Mouse (Mus musculus): Measurements from ENCODE around the gene Angel2. TPM values are rescaled to one million over a fixed set of nuclear protein-coding genes. Genes with fewer than 3 reads are reported as not detected.
"Not testable (repeated sequence)": the region's sequence is repeated elsewhere in the genome, so short reads cannot be mapped to it uniquely, and the experiment has no call there.

Angel2 gene
- 37.4 and 42.2 TPM in 2 replicates for polyA plus RNA-seq (2015; fragmentation: Nextera tagmentation; extraction: Ambion mirVana)

GRCm38 (mm10) chr1:190924812-190925211, at the start of gene Angel2:
Gene Angel2, plus strand, starts transcription at chr1:190925112.
- H3K36me3 ChIP-seq; H3K4me3 ChIP-seq (replicated peaks); H3K9me3 ChIP-seq (replicated peaks); H3K27me3 ChIP-seq (replicated peaks); H3K9ac ChIP-seq (replicated peaks); ATAC-seq (ENCODE audit: low FRiP score); H3K27ac ChIP-seq (replicated peaks); H3K4me2 ChIP-seq: not testable (repeated sequence)
- H3K4me1 ChIP-seq, result peaks cover 15% of the 10 kb centered on the region
- WGBS, result 82% methylated on average over 3 of the region's 3 CpGs

DNA sequence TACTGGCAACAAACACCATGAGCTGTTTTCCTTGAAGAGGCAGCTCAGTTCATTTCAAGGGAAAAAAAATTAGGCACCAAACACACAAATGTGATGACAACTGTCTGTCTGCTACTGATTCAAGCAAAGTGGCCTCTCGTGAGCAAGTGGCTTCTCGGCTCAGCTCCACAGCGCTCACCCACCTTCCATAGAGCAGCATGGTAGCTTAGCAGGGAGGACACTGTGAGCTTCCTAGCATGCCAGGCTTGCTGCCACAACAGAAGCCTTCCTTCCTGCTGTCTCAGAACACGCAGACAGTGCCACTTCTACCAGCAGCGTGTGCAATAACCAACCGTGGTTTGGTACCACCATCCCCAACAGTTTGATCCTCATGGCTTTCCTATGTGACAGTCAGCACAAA, 49.2 kb upstream of the Angel2 start:
- ATAC-seq (ENCODE audit: low FRiP score), result no peak
- Histone ChIP-seq H3K27me3 (replicated peaks) (no peaks in the 10 kb centered on the region), H3K4me2 (no peak overlapping the region), H3K4me3 (replicated peaks) (no peak overlapping the region), H3K36me3 (peaks cover 17% of the 10 kb centered on the region), H3K27ac (replicated peaks) (no peak overlapping the region), H3K9me3 (replicated peaks) (no peaks in the 10 kb centered on the region), H3K4me1 (no peaks in the 10 kb centered on the region), H3K9ac (replicated peaks) (no peak overlapping the region)
- 96% methylated on average over 6 of the region's 6 CpGs for WGBS

GRCm38 (mm10) chr1:190880638-190881037, 44.3 kb upstream of the Angel2 start:
- Histone ChIP-seq H3K4me3 (replicated peaks) (no peak overlapping the region), H3K27ac (replicated peaks) (no peak overlapping the region), H3K9me3 (replicated peaks) (no peaks in the 10 kb centered on the region), H3K4me2 (no peak overlapping the region), H3K36me3 (peaks cover 19% of the 10 kb centered on the region), H3K4me1 (no peaks in the 10 kb centered on the region), H3K27me3 (replicated peaks) (no peaks in the 10 kb centered on the region), H3K9ac (replicated peaks) (no peak overlapping the region)
- WGBS, result 94% methylated on average over 6 of the region's 6 CpGs
- ATAC-seq (ENCODE audit: low FRiP score), result no peak

DNA sequence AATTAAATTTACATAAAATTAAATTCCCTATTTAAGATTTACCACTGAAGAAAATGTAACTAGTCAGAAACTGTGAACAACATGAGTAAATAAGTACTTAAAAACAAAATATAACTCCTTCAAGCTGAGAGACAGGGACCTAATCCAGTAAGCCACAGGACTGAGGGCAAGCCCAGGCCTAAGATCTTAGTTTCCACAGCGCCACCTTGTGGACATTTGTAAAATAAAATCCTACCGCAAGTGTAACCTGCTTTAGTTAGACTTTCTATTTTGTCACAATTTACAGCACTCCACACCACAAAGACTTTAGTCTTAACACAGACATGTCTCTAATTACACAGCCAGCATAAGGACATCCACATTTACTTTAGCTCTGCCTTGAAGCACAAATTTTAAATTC, 43.5 kb upstream of the Angel2 start:
- H3K4me2 ChIP-seq, result no peak overlapping the region
- WGBS, result 3% methylated on average over 2 of the region's 2 CpGs
- H3K27me3 ChIP-seq (replicated peaks), result no peaks in the 10 kb centered on the region
- H3K36me3 ChIP-seq, result peaks cover 22% of the 10 kb centered on the region
- no peak for ATAC-seq (ENCODE audit: low FRiP score)
- no peak overlapping the region for H3K27ac ChIP-seq (replicated peaks)
- H3K9ac ChIP-seq (replicated peaks), result no peak overlapping the region
- H3K4me1 ChIP-seq, result no peaks in the 10 kb centered on the region
- no peaks in the 10 kb centered on the region for H3K9me3 ChIP-seq (replicated peaks)
- no peak overlapping the region for H3K4me3 ChIP-seq (replicated peaks)

DNA sequence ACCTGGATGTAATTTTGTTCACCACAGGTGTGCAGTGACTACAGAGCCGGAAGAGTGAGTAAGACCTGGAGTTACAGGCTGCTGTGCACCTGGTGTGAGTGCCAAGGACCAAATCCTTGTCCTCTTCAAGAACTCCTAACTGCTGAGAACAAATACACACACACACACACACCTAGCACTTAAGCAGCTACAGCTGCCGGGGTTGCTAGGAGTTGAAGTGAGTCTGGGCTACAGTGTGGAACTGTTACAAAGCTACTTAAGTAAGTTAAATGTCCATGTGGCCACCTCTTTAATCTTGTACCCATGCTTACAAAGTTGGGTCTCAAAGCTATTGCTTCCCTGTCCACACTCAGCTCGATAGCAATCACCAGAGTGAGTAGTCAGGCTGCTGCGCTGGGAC, 38.9 kb upstream of the Angel2 start:
- no peak overlapping the region for H3K4me3 ChIP-seq (replicated peaks)
- H3K36me3 ChIP-seq, result peaks cover 43% of the 10 kb centered on the region
- H3K9me3 ChIP-seq (replicated peaks), result no peaks in the 10 kb centered on the region
- no peak overlapping the region for H3K4me2 ChIP-seq
- H3K27me3 ChIP-seq (replicated peaks), result no peaks in the 10 kb centered on the region
- H3K27ac ChIP-seq (replicated peaks), result no peak overlapping the region
- ATAC-seq (ENCODE audit: low FRiP score), result no peak
- 93% methylated on average over 4 of the region's 4 CpGs for WGBS
- H3K4me1 ChIP-seq, result no peaks in the 10 kb centered on the region
- H3K9ac ChIP-seq (replicated peaks), result no peak overlapping the region

DNA sequence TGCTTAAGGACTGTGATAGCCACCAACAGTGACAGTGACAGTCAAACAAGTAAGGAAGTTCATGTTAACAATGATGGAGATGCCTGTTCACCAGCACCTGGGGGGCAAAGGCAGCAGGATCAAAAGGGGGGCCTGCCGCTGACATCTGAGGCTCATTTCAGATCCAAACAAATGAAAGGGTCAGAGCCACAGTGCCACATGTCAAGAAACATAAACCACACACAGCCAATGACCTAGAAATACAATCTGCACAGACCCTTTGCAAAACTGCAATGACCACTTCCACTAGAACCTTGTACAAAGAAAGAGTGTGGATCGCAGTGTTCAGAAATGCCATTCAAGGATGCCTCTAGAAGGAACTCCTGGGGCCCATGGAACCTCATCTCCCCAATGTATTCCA, 36.9 kb upstream of the Angel2 start:
- H3K36me3 ChIP-seq, result peaks cover 49% of the 10 kb centered on the region
- no peak overlapping the region for H3K27ac ChIP-seq (replicated peaks)
- no peaks in the 10 kb centered on the region for H3K9me3 ChIP-seq (replicated peaks)
- H3K4me2 ChIP-seq, result no peak overlapping the region
- no peak overlapping the region for H3K4me3 ChIP-seq (replicated peaks)
- no peaks in the 10 kb centered on the region for H3K4me1 ChIP-seq
- no peak for ATAC-seq (ENCODE audit: low FRiP score)
- 98% methylated on average over 2 of the region's 2 CpGs for WGBS
- no peak overlapping the region for H3K9ac ChIP-seq (replicated peaks)
- no peaks in the 10 kb centered on the region for H3K27me3 ChIP-seq (replicated peaks)

- Histone ChIP-seq H3K9ac (replicated peaks) (no peak overlapping the region), H3K4me2 (no peak overlapping the region), H3K4me1 (no peaks in the 10 kb centered on the region), H3K9me3 (replicated peaks) (no peaks in the 10 kb centered on the region), H3K4me3 (replicated peaks) (no peak overlapping the region), H3K27me3 (replicated peaks) (no peaks in the 10 kb centered on the region), H3K36me3 (peaks cover 46% of the 10 kb centered on the region), H3K27ac (replicated peaks) (no peak overlapping the region)
- ATAC-seq (ENCODE audit: low FRiP score), result no peak
- 90% methylated on average over 16 of the region's 16 CpGs for WGBS
Measured at GRCm38 (mm10) chr1:190888646-190889045, 36.3 kb upstream of the Angel2 start.

- Histone ChIP-seq H3K4me3 (replicated peaks) (no peak overlapping the region), H3K27me3 (replicated peaks) (no peaks in the 10 kb centered on the region), H3K9ac (replicated peaks) (no peak overlapping the region), H3K4me2 (no peak overlapping the region), H3K9me3 (replicated peaks) (no peaks in the 10 kb centered on the region), H3K4me1 (no peaks in the 10 kb centered on the region), H3K27ac (replicated peaks) (no peak overlapping the region), H3K36me3 (peaks cover 39% of the 10 kb centered on the region)
- ATAC-seq (ENCODE audit: low FRiP score), result no peak
- 77% methylated on average over 6 of the region's 6 CpGs for WGBS
Measured at GRCm38 (mm10) chr1:190893559-190894167, 31.2 kb upstream of the Angel2 start.

GRCm38 (mm10) chr1:190898186-190898585, 26.7 kb upstream of the Angel2 start:
- Histone ChIP-seq H3K27me3 (replicated peaks) (no peaks in the 10 kb centered on the region), H3K9ac (replicated peaks) (no peak overlapping the region), H3K4me1 (no peaks in the 10 kb centered on the region), H3K36me3 (peaks cover 23% of the 10 kb centered on the region), H3K4me3 (replicated peaks) (no peak overlapping the region), H3K4me2 (no peak overlapping the region), H3K9me3 (replicated peaks) (no peaks in the 10 kb centered on the region), H3K27ac (replicated peaks) (no peak overlapping the region)
- 93% methylated on average over 3 of the region's 3 CpGs for WGBS
- ATAC-seq (ENCODE audit: low FRiP score), result no peak

GRCm38 (mm10) chr1:190898899-190899575, 25.9 kb upstream of the Angel2 start:
- Histone ChIP-seq H3K9ac (replicated peaks) (no peak overlapping the region), H3K4me3 (replicated peaks) (no peak overlapping the region), H3K9me3 (replicated peaks) (no peaks in the 10 kb centered on the region), H3K4me1 (no peaks in the 10 kb centered on the region), H3K27me3 (replicated peaks) (no peaks in the 10 kb centered on the region), H3K27ac (replicated peaks) (no peak overlapping the region), H3K4me2 (no peak overlapping the region), H3K36me3 (peaks cover 31% of the 10 kb centered on the region)
- 84% methylated on average over 9 of the region's 9 CpGs for WGBS
- ATAC-seq (ENCODE audit: low FRiP score), result no peak

- Histone ChIP-seq H3K4me3 (replicated peaks) (no peak overlapping the region), H3K9me3 (replicated peaks) (no peaks in the 10 kb centered on the region), H3K4me2 (no peak overlapping the region), H3K27me3 (replicated peaks) (no peaks in the 10 kb centered on the region), H3K9ac (replicated peaks) (no peak overlapping the region), H3K4me1 (no peaks in the 10 kb centered on the region; the same call in 1 of the 2 replicates), H3K36me3 (peaks cover 37% of the 10 kb centered on the region), H3K27ac (replicated peaks) (no peak overlapping the region)
- 63% methylated on average over 2 of the region's 2 CpGs for WGBS
- ATAC-seq (ENCODE audit: low FRiP score), result no peak
Measured at GRCm38 (mm10) chr1:190901082-190901481, 23.8 kb upstream of the Angel2 start.

DNA sequence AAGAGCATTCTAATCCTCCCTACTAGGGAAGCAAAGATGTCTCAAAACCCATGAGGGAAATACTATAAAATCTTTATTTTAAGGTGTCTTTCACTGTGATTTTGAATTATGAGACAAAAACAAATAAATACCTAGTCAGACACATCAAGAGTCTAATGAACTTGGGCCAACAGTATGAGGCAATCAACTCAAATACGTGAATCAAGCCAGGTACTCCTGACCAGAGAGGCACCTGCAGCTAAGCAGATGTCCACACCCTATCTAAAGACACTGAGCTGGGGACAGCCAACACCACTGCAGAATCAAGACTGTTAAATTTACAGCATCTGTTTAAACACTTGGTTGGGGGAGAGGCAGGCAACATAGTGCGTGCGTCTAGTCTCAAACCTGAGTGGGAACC, 20.8 kb upstream of the Angel2 start:
- Histone ChIP-seq H3K36me3 (peaks cover 17% of the 10 kb centered on the region), H3K9me3 (replicated peaks) (no peaks in the 10 kb centered on the region), H3K4me2 (no peak overlapping the region), H3K4me1 (peaks cover 6% of the 10 kb centered on the region), H3K4me3 (replicated peaks) (no peak overlapping the region), H3K9ac (replicated peaks) (no peak overlapping the region), H3K27ac (replicated peaks) (no peak overlapping the region), H3K27me3 (replicated peaks) (no peaks in the 10 kb centered on the region)
- no peak for ATAC-seq (ENCODE audit: low FRiP score)
- 94% methylated on average over 3 of the region's 3 CpGs for WGBS

All from neural tube, embryonic 15.5 days (tissue).